In the genomic region with DNA sequence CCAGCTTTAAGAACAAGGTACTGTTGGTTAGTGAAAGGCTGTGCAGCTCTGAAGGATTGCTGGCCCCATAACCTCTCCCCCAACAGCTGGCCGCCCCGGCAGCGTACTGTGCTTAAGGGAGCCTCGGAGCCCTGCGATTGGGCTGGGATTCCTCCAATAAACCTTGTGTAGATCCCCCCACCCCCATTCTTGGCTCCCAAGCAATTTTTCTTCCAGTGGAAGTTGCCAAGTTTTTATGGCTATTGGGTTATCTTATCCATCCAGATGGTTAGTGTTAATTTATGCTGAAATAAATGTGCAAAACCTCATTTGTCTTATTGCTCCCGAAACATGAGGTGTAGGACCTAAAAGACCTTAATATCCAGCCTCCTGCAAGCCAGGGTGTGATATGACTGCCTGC, we compare ENCODE assay signal across 11 mouse cellular contexts.
DNase-seq lines count a peak whose midpoint lies in the region; ATAC-seq and TF ChIP-seq lines count a peak whose summit lies in the region.
"Had no signal": no experiment of that assay in that cellular context is flagged by ENCODE, and none has a peak within 500 bp of the region (broad histone marks: within the 10 kb centered on the region; RNA-seq: fewer than 3 reads in every experiment).

No protein-coding gene starts in this region.

- H3K9me3 ChIP-seq in hindbrain, postnatal 0 days (ENCODE audit: low read length) = no peaks in the 10 kb centered on the region
- H3K9me3 ChIP-seq in hindbrain, embryonic 11.5 days (ENCODE audit: control insufficient read depth, low read length) = no peaks in the 10 kb centered on the region
- H3K9me3 ChIP-seq: midbrain, embryonic 12.5 days; stomach, embryonic 15.5 days had no signal

- TF ChIP-seq CTCF in hindbrain, postnatal 0 days (IDR thresholded peaks at IDR 0.05; ENCODE audit: low read depth) = no peak

- no peaks in the 10 kb centered on the region for H3K36me3 ChIP-seq in hindbrain, postnatal 0 days (ENCODE audit: insufficient read depth, low read length)
- H3K36me3 ChIP-seq in hindbrain, embryonic 11.5 days (ENCODE audit: control insufficient read depth, insufficient read depth, low read length) = no peaks in the 10 kb centered on the region
- H3K36me3 ChIP-seq: midbrain, embryonic 12.5 days; stomach, embryonic 15.5 days had no signal

- no peak overlapping the region for H3K9ac ChIP-seq in hindbrain, postnatal 0 days (replicated peaks; ENCODE audit: low read length)
- H3K9ac ChIP-seq in hindbrain, embryonic 11.5 days (ENCODE audit: low read depth, low read length) = no peak overlapping the region
- H3K9ac ChIP-seq: midbrain, embryonic 12.5 days; stomach, embryonic 15.5 days had no signal

- H3K4me3 ChIP-seq in hindbrain, postnatal 0 days (ENCODE audit: low read length) = no peak overlapping the region
- no peak overlapping the region for H3K4me3 ChIP-seq in hindbrain, embryonic 11.5 days (ENCODE audit: low read depth, low read length)
- H3K4me3 ChIP-seq: midbrain, embryonic 12.5 days; stomach, embryonic 15.5 days had no signal

- ATAC-seq in hindbrain, postnatal 0 days = no peak
- no peak for ATAC-seq in hindbrain, embryonic 11.5 days (ENCODE audit: low FRiP score)

- no peaks in the 10 kb centered on the region for H3K27me3 ChIP-seq in hindbrain, postnatal 0 days (ENCODE audit: insufficient read depth, low read length)
- H3K27me3 ChIP-seq in hindbrain, embryonic 11.5 days (ENCODE audit: control insufficient read depth, insufficient read depth, low read length) = no peaks in the 10 kb centered on the region
- H3K27me3 ChIP-seq: midbrain, embryonic 12.5 days; Patski; stomach, embryonic 15.5 days had no signal

- intact Hi-C loops in left cerebral cortex, postnatal 10 days (cut with DNase I) = no loop called here

- peak; percentile 60 for DNase-seq in adrenal gland, postnatal 14 days
- no peak for DNase-seq in adrenal gland, adult 18-20 months (ENCODE audit: low spot score in 2 of 2)
- peak; percentile 46 for DNase-seq in hindbrain, postnatal 0 days (ENCODE audit: low spot score)
- no peak for DNase-seq in hindbrain, embryonic 11.5 days (ENCODE audit: low spot score)
- DNase-seq in urinary bladder, postnatal 14 days (ENCODE audit: low spot score) = peak; percentile 39
- DNase-seq in urinary bladder, postnatal 10 days (ENCODE audit: low spot score) = no peak
- DNase-seq in ovary, postnatal 36 days (ENCODE audit: low spot score) = no peak
- no peak for DNase-seq in left cerebral cortex, postnatal 10 days (ENCODE audit: extremely low spot score in 1 of 2, low spot score in 2 of 2)

- H3K4me2 ChIP-seq in hindbrain, postnatal 0 days (ENCODE audit: low read depth, low read length) = no peak overlapping the region
- no peak overlapping the region for H3K4me2 ChIP-seq in hindbrain, embryonic 11.5 days (replicated peaks; ENCODE audit: low read depth, low read length)
- H3K4me2 ChIP-seq: midbrain, embryonic 12.5 days had no signal

- WGBS in hindbrain, postnatal 0 days = 49% methylated on average over 6 of the region's 6 CpGs
- WGBS in hindbrain, embryonic 11.5 days = 79% methylated on average over 6 of the region's 6 CpGs

- H3K27ac ChIP-seq in hindbrain, postnatal 0 days = no peak overlapping the region
- no peak overlapping the region for H3K27ac ChIP-seq in hindbrain, embryonic 11.5 days (ENCODE audit: low read depth, low read length)
- H3K27ac ChIP-seq: midbrain, embryonic 12.5 days; stomach, embryonic 15.5 days had no signal

- peaks cover 18% of the 10 kb centered on the region for H3K4me1 ChIP-seq in hindbrain, postnatal 0 days (ENCODE audit: insufficient read depth, low read length)
- H3K4me1 ChIP-seq in hindbrain, embryonic 11.5 days (replicated peaks; ENCODE audit: control insufficient read depth, insufficient read depth, low read length) = 0 out of 2 replicates have a peak, but pooled peaks cover under 1% of the 10 kb centered on the region

Comparison
In these comparisons a context has a peak if more than half of its experiments do, and no peak if none do; other contexts are left out.
1. DNase-seq: peak in adrenal gland, postnatal 14 days (single experiment), hindbrain, postnatal 0 days (single experiment) and urinary bladder, postnatal 14 days (single experiment); none in adrenal gland, adult 18-20 months (0 of 2), hindbrain, embryonic 11.5 days (single experiment), urinary bladder, postnatal 10 days (single experiment), ovary, postnatal 36 days (single experiment) and left cerebral cortex, postnatal 10 days (0 of 2).